Mouse (Mus musculus) G1E (cell line): ENCODE measurements around the gene Foxp3.

Experiments
- CTCF ChIP-seq: IDR thresholded peaks from 2 replicates; pipeline ENCODE4 v1.5.1; 2012; ENCODE audit warnings: low read depth, low read length, inconsistent platforms, mixed read lengths
- TAL1 ChIP-seq: conservative IDR thresholded peaks from 2 replicates; pipeline ENCODE4 v1.6.1; 2012; ENCODE audit warnings: low read depth, low read length, inconsistent platforms, mixed read lengths

- TF ChIP-seq CTCF (no peak), TAL1 (no peak)
These were observed 37.3 kb downstream of the Foxp3 start for GRCm38 (mm10) chrX:7610536-7611258.
